Mouse (Mus musculus) spleen, adult 10 weeks (tissue): ENCODE results near the gene Gprc5c. TPM values are rescaled to one million over a fixed set of nuclear protein-coding genes. Genes with fewer than 3 reads are reported as not detected.

ENCODE experiments used
- polyA plus RNA-seq: library from polyadenylated mRNA; stranded (reverse); fragments of 350-450 nt; fragmentation: Illumina TruSeq; extraction: RNeasy Lipid Tissue Mini Kit (QIAGEN cat#74804); gene quantifications from one replicate; pipeline ENCODE4 v1.2.3, GENCODE M21; 2015; ENCODE audit warnings: low replicate concordance; ENCODE audit not compliant: insufficient read depth

Gene Gprc5c
- polyA plus RNA-seq, result 4.4 TPM

DNA sequence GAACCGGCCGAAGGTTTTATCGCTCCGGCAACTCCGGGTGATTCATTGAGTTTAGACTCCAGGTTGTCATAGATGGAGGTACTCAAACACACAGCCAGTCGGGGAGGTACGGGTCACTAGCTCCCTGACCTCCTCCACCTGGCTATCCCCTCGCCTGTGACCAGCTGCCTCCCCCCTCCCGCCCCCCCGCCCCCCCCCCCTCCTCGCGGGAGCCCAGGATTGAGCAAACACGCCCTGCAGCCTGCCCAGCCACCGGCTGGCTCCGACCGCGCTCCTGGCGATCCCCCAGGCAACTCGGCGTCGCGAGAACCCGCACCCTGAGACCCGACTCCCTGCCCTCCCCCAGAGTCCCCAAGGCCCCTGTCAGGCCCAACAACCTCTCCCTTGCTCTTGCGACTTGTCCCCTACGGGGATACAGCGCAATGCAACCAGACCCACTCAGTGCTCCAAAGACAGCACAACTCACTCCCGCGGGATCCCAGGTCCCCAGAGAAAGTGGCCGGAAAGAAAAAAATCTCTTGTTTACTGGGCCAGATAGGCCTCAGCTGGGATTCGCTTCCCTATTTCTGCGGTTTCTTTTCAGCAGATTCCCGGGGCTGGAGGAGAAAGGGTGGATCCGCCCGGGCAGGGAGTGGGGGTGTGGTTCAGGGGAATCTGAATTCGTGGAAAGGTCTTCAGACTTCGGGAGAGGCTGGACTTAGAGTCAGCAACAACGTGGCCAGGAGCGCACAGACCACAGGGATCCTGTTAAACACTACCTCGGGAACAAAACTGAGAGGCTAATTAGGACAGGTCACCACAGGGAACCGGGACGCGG is at the start of gene Gprc5c:
Gene Gprc5c, plus strand, starts transcription at position 701 of the 817 bp plus-strand sequence.

GRCm38 (mm10) chr11:114889991-114890518 is 39.1 kb downstream of the Gprc5c start, which contains the start of gene Cd300a:
Gene Cd300a (plus strand): TSS chr11:114890041.

Other genes with a start within 250 kb of the Gprc5c start
- 2,261 TPM for gene Rpl38, start 182.6 kb upstream of the Gprc5c start, polyA plus RNA-seq
- 4.9 TPM for gene Ttyh2, start 175.7 kb upstream of the Gprc5c start, polyA plus RNA-seq
- gene Dnaic2, start 123.7 kb upstream of the Gprc5c start, polyA plus RNA-seq, result 0.65 TPM
- gene Kif19a, start 85.8 kb upstream of the Gprc5c start, polyA plus RNA-seq, result 1.8 TPM
- gene Btbd17, start 55.2 kb upstream of the Gprc5c start, polyA plus RNA-seq, result not detected
- not detected for gene Gpr142, start 52.2 kb upstream of the Gprc5c start, polyA plus RNA-seq
- 37.7 TPM for gene Cd300a, start 38.9 kb downstream of the Gprc5c start, polyA plus RNA-seq
- gene Cd300lb, start 83.2 kb downstream of the Gprc5c start, polyA plus RNA-seq, result 9.6 TPM
- 7.7 TPM for gene Cd300c, start 118.0 kb downstream of the Gprc5c start, polyA plus RNA-seq
- 12.6 TPM for gene Cd300ld, start 138.8 kb downstream of the Gprc5c start, polyA plus RNA-seq
- 52.5 TPM for gene Cd300c2, start 150.7 kb downstream of the Gprc5c start, polyA plus RNA-seq
- not detected for gene Cd300ld2, start 165.0 kb downstream of the Gprc5c start, polyA plus RNA-seq
- 0.65 TPM for gene Cd300ld4, start 175.9 kb downstream of the Gprc5c start, polyA plus RNA-seq
- not detected for gene Cd300ld5, start 186.6 kb downstream of the Gprc5c start, polyA plus RNA-seq
- gene Cd300ld3, start 197.3 kb downstream of the Gprc5c start, polyA plus RNA-seq, result 11.1 TPM
- gene Cd300e, start 211.0 kb downstream of the Gprc5c start, polyA plus RNA-seq, result 20.9 TPM
- gene Rab37, start 240.3 kb downstream of the Gprc5c start, polyA plus RNA-seq, result 23.0 TPM